Mouse (Mus musculus): ENCODE measurements around the gene Zfpm1. TPM values are rescaled to one million over a fixed set of nuclear protein-coding genes. Genes with fewer than 3 reads are reported as not detected.
A peak's percentile ranks its signal among the peaks of the same experiment; 100 is the strongest.

The Zfpm1 gene
- polyA plus RNA-seq, 1 experiment from 2014 or later, result 3.1 TPM

DNA sequence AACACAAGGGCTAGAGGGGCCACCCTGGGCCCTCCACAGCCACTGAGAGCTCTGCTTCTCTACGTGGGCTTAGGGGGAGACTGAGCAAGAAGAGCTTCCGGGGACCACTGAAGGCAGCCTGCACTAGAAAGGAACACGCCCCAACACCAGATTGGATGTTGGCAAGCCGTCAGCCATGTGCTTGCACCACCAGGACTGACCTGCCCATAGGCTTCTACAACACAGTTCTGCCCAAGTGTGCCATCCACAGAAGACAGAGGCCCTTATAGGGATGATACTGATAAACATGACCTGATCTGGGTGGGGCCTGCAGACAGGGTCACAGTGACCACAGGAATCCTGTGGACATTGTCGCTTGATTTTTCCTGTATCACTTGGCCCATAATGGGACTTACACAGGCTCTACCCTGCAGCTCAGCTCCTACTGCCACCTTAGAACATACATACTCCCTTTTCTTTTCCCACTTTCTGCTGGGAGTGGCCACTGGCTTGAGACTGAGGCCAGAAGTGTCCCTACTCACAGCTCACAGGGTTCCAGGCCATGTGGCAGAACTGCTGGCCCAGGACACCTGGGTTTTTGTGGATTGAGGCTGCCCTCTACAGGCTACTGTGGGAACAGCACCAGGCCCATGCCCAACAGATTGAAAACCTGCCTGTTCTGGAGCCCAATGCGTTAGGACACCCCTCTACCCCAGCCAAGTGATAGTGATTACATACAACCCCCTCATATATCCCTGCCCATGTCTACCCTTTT, 51.0 kb downstream of the Zfpm1 start:
- H3K4me2 ChIP-seq (ENCODE audit: low read depth, low read length), result no peak overlapping the region
- ATAC-seq (replicated peaks; ENCODE audit: extremely low read depth, insufficient read depth, low FRiP score), result no peak
- no peak overlapping the region for H3K4me3 ChIP-seq (ENCODE audit: low read length)
- no peak overlapping the region for H3K27ac ChIP-seq (ENCODE audit: low read length)
- H3K36me3 ChIP-seq (ENCODE audit: control insufficient read depth, insufficient read depth), result peaks cover 36% of the 10 kb centered on the region
- no peaks in the 10 kb centered on the region for H3K9me3 ChIP-seq (replicated peaks; ENCODE audit: control insufficient read depth, low read length)
- 71% methylated on average over 6 of the region's 6 CpGs for WGBS
- no peak overlapping the region for H3K9ac ChIP-seq (ENCODE audit: low read length)
- H3K4me1 ChIP-seq (ENCODE audit: control insufficient read depth, insufficient read depth, low read length), result peaks cover 32% of the 10 kb centered on the region
- no peaks in the 10 kb centered on the region for H3K27me3 ChIP-seq (ENCODE audit: control insufficient read depth, insufficient read depth, low read length)

DNA sequence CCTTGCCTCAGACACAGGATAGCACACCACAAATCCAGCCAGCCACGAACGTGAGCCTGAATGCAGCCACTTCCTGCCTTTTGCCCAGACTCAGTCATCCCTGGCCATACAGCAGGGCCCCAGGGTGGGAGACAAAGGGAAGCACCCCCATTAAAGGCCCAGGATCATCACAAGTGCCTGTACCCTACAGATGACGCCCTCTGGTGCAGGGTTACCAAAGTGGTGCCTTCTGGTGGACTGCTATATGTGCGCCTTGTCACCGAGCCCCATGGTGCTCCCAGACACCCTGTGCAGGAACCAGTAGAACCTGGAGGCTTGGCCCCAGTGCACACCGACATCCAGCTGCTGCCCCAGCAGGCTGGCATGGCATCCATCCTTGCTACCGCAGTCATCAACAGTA, 51.6 kb downstream of the Zfpm1 start:
- no peaks in the 10 kb centered on the region for H3K9me3 ChIP-seq (replicated peaks; ENCODE audit: control insufficient read depth, low read length)
- no peak overlapping the region for H3K9ac ChIP-seq (ENCODE audit: low read length)
- peaks cover 32% of the 10 kb centered on the region for H3K4me1 ChIP-seq (ENCODE audit: control insufficient read depth, insufficient read depth, low read length)
- ATAC-seq (replicated peaks; ENCODE audit: extremely low read depth, insufficient read depth, low FRiP score), result no peak
- no peak overlapping the region for H3K4me2 ChIP-seq (ENCODE audit: low read depth, low read length)
- 92% methylated on average over 7 of the region's 7 CpGs for WGBS
- peaks cover 36% of the 10 kb centered on the region for H3K36me3 ChIP-seq (ENCODE audit: control insufficient read depth, insufficient read depth)
- H3K27ac ChIP-seq (ENCODE audit: low read length), result no peak overlapping the region
- H3K27me3 ChIP-seq (ENCODE audit: control insufficient read depth, insufficient read depth, low read length), result no peaks in the 10 kb centered on the region
- no peak overlapping the region for H3K4me3 ChIP-seq (ENCODE audit: low read length)

DNA sequence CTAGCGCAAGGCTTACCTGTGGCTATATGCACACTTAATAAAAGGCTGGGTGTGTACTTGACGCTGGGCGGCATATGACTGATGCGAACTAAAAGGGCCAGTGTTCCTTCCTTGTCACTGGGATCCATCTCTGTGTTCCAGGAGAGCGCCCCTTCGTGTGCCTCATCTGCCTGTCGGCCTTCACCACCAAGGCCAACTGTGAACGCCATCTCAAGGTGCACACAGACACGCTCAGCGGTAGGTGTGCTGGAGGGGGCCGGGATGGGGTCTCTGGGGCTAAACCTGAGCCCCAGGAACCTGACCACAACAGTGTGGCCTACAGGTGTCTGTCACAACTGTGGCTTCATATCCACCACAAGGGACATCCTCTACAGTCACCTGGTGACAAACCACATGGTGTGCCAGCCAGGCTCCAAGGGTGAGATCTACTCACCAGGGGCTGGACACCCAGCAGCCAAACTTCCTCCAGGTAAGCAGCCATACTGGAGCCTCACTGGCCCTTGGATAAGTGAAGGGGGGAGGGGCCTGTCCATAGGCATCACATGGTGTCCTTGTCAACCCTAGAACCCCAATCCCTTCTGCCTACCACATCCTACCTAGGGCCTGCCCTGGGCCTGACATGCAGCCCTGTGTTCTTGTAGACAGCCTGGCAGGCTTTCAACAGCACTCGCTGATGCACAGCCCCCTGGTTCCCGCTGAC, 53.0 kb downstream of the Zfpm1 start:
- no peak overlapping the region for H3K9ac ChIP-seq (ENCODE audit: low read length)
- H3K27me3 ChIP-seq (ENCODE audit: control insufficient read depth, insufficient read depth, low read length), result no peaks in the 10 kb centered on the region
- no peak for ATAC-seq (replicated peaks; ENCODE audit: extremely low read depth, insufficient read depth, low FRiP score)
- WGBS, result 93% methylated on average over 13 of the region's 13 CpGs
- peaks cover 36% of the 10 kb centered on the region for H3K36me3 ChIP-seq (ENCODE audit: control insufficient read depth, insufficient read depth)
- H3K4me3 ChIP-seq (ENCODE audit: low read length), result no peak overlapping the region
- H3K9me3 ChIP-seq (replicated peaks; ENCODE audit: control insufficient read depth, low read length), result no peaks in the 10 kb centered on the region
- H3K4me2 ChIP-seq (ENCODE audit: low read depth, low read length), result no peak overlapping the region
- H3K4me1 ChIP-seq (ENCODE audit: control insufficient read depth, insufficient read depth, low read length), result peaks cover 19% of the 10 kb centered on the region
- H3K27ac ChIP-seq (ENCODE audit: low read length), result no peak overlapping the region

DNA sequence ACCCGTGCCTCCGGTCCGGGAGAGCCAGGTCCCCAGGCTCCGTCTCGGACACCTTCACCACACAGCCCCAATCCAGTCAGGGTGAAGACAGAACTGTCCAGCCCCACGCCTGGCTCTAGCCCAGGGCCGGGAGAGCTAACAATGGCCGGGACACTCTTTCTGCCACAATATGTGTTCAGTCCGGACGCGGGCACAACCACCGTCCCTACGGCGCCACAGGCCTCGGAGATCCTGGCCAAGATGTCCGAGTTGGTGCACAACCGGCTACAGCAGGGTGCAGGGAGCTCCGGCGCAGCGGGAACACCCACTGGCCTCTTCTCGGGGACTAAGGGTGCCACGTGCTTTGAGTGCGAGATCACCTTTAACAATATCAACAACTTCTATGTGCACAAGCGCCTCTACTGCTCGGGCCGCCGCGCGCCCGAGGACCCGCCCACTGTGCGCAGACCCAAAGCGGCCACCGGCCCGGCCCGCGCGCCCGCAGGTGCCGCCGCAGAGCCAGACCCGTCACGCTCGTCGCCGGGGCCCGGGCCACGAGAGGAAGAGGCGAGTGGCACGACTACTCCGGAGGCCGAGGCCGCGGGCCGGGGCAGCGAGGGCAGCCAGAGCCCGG, 53.8 kb downstream of the Zfpm1 start:
- ATAC-seq (replicated peaks; ENCODE audit: extremely low read depth, insufficient read depth, low FRiP score), result no peak
- H3K27ac ChIP-seq (ENCODE audit: low read length), result no peak overlapping the region
- H3K9me3 ChIP-seq (replicated peaks; ENCODE audit: control insufficient read depth, low read length), result no peaks in the 10 kb centered on the region
- peaks cover 36% of the 10 kb centered on the region for H3K36me3 ChIP-seq (ENCODE audit: control insufficient read depth, insufficient read depth)
- H3K9ac ChIP-seq (ENCODE audit: low read length), result peak overlapping the region; percentile 46; the same call in 1 of the 2 replicates
- H3K4me2 ChIP-seq (ENCODE audit: low read depth, low read length), result peak overlapping the region; percentile 66
- 49% methylated on average over 57 of the region's 57 CpGs for WGBS
- H3K27me3 ChIP-seq (ENCODE audit: control insufficient read depth, insufficient read depth, low read length), result no peaks in the 10 kb centered on the region
- peak overlapping the region; percentile 44 for H3K4me3 ChIP-seq (ENCODE audit: low read length)
- peaks cover 11% of the 10 kb centered on the region for H3K4me1 ChIP-seq (ENCODE audit: control insufficient read depth, insufficient read depth, low read length)

DNA sequence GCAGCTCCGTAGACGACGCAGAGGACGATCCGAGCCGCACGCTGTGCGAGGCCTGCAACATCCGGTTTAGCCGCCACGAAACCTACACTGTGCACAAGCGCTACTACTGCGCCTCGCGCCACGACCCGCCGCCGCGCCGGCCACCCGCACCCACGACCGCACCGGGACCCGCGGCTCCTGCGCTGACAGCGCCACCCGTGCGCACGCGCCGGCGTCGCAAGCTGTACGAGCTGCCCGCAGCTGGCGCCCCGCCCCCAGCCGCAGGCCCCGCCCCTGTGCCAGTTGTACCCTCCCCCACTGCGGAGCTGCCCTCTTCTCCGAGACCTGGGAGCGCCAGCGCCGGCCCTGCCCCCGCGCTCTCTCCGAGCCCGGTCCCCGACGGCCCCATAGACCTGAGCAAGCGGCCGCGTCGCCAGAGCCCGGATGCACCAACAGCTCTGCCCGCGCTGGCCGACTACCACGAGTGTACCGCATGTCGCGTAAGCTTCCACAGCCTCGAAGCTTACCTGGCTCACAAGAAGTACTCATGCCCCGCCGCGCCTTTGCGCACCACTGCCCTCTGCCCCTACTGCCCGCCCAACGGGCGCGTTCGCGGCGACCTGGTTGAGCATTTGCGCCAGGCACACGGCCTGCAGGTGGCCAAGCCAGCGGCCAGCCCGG, 54.4 kb downstream of the Zfpm1 start:
- H3K27ac ChIP-seq (ENCODE audit: low read length), result no peak overlapping the region
- peak overlapping the region; percentile 44 for H3K4me3 ChIP-seq (ENCODE audit: low read length)
- H3K4me2 ChIP-seq (ENCODE audit: low read depth, low read length), result peak overlapping the region; percentile 66
- peak; percentile 21 for ATAC-seq (replicated peaks; ENCODE audit: extremely low read depth, insufficient read depth, low FRiP score)
- peak overlapping the region; percentile 46; the same call in 1 of the 2 replicates for H3K9ac ChIP-seq (ENCODE audit: low read length)
- no peaks in the 10 kb centered on the region for H3K27me3 ChIP-seq (ENCODE audit: control insufficient read depth, insufficient read depth, low read length)
- H3K4me1 ChIP-seq (ENCODE audit: control insufficient read depth, insufficient read depth, low read length), result peaks cover 4% of the 10 kb centered on the region
- no peaks in the 10 kb centered on the region for H3K9me3 ChIP-seq (replicated peaks; ENCODE audit: control insufficient read depth, low read length)
- WGBS, result 35% methylated on average over 81 of the region's 81 CpGs
- peaks cover 36% of the 10 kb centered on the region for H3K36me3 ChIP-seq (ENCODE audit: control insufficient read depth, insufficient read depth)

DNA sequence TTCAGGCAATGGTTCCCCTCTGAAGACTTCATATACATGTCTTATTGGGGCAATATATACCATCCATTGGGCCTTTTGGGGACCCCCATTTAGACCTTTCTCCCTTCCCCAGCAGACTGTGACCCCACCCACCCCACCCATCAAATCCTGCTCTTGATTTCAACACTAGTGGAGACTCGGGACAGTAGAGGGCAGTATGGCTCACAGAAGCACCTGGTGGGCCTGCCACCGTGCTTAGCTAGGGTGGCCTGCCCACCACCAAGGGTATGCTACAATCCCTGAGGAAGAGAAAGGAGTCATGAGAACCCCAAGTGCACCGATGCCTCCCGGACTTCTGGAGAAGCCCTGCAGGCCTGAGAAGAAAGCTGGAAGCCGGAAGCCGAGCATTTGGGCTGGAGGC, 56.9 kb downstream of the Zfpm1 start:
- WGBS, result 70% methylated on average over 6 of the region's 6 CpGs

DNA sequence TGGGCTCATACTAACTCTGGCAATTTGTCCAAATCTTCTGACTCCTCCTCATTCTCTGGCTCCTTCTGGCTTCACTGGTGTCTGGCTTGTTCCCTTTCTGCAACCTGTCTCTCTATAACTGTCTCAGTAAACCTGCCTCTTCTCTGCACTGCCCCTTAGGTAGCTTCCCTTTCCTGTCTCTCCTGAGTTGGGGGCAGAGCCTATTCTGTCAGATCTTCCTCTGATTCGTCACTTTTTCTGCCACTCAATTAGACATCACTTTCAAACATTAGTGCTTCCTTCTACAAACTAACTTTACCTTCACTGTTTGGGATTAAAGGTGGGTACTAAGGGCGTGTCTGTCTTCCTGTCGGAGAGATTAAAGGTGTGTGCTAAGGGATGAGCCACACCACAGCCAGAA, 58.8 kb downstream of the Zfpm1 start:
- peaks cover 33% of the 10 kb centered on the region for H3K4me1 ChIP-seq (ENCODE audit: control insufficient read depth, insufficient read depth, low read length)
- no peak overlapping the region for H3K4me3 ChIP-seq (ENCODE audit: low read length)
- no peaks in the 10 kb centered on the region for H3K27me3 ChIP-seq (ENCODE audit: control insufficient read depth, insufficient read depth, low read length)
- no peak overlapping the region for H3K9ac ChIP-seq (ENCODE audit: low read length)
- ATAC-seq (replicated peaks; ENCODE audit: extremely low read depth, insufficient read depth, low FRiP score), result no peak
- WGBS, result 83% methylated on average over 3 of the region's 3 CpGs
- no peaks in the 10 kb centered on the region for H3K9me3 ChIP-seq (replicated peaks; ENCODE audit: control insufficient read depth, low read length)
- H3K4me2 ChIP-seq (ENCODE audit: low read depth, low read length), result no peak overlapping the region
- no peak overlapping the region for H3K27ac ChIP-seq (ENCODE audit: low read length)
- peaks cover 18% of the 10 kb centered on the region for H3K36me3 ChIP-seq (ENCODE audit: control insufficient read depth, insufficient read depth)

More for the DNA sequence above, 56.9 kb downstream of the Zfpm1 start:
- Histone ChIP-seq H3K4me3 (ENCODE audit: low read length) (no peak overlapping the region), H3K9me3 (replicated peaks; ENCODE audit: control insufficient read depth, low read length) (no peaks in the 10 kb centered on the region), H3K4me2 (ENCODE audit: low read depth, low read length) (no peak overlapping the region), H3K36me3 (ENCODE audit: control insufficient read depth, insufficient read depth) (peaks cover 31% of the 10 kb centered on the region), H3K9ac (ENCODE audit: low read length) (no peak overlapping the region), H3K4me1 (ENCODE audit: control insufficient read depth, insufficient read depth, low read length) (peaks cover 19% of the 10 kb centered on the region), H3K27me3 (ENCODE audit: control insufficient read depth, insufficient read depth, low read length) (no peaks in the 10 kb centered on the region), H3K27ac (ENCODE audit: low read length) (no peak overlapping the region)
- no peak for ATAC-seq (replicated peaks; ENCODE audit: extremely low read depth, insufficient read depth, low FRiP score)

DNA sequence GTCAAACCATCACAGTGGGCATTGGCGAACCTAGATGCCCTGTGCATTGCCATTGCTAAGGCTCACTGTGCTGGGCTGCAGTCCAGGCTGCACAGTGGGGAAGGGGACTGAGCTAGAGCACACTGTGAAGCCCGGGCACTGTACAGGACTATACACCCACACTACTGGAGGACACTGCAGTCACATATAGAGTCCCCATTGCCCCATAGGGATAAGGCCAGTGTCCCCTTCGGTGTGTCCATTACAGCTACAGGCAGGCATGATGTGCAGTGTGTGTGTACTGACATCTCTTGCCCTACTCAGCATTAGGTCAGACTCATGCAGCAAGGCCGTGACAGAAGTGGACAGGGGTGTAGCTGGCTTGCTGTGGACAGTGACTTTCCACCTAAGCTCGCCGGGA, 59.8 kb downstream of the Zfpm1 start:
- Histone ChIP-seq H3K27me3 (ENCODE audit: control insufficient read depth, insufficient read depth, low read length) (no peaks in the 10 kb centered on the region), H3K9me3 (replicated peaks; ENCODE audit: control insufficient read depth, low read length) (no peaks in the 10 kb centered on the region), H3K9ac (ENCODE audit: low read length) (no peak overlapping the region), H3K4me1 (ENCODE audit: control insufficient read depth, insufficient read depth, low read length) (peaks cover 33% of the 10 kb centered on the region), H3K36me3 (ENCODE audit: control insufficient read depth, insufficient read depth) (peaks cover 8% of the 10 kb centered on the region), H3K4me2 (ENCODE audit: low read depth, low read length) (no peak overlapping the region), H3K27ac (ENCODE audit: low read length) (no peak overlapping the region), H3K4me3 (ENCODE audit: low read length) (no peak overlapping the region)
- WGBS, result 68% methylated on average over 6 of the region's 6 CpGs
- no peak for ATAC-seq (replicated peaks; ENCODE audit: extremely low read depth, insufficient read depth, low FRiP score)
